Mouse (Mus musculus) right cerebral cortex, postnatal 4 days (tissue): ENCODE measurements around the gene Gab2.

Experiments
- DNase-seq: peaks from one replicate; pipeline ENCODE4 v3.0.0-alpha.2; 2022

The Gab2 gene

DNA sequence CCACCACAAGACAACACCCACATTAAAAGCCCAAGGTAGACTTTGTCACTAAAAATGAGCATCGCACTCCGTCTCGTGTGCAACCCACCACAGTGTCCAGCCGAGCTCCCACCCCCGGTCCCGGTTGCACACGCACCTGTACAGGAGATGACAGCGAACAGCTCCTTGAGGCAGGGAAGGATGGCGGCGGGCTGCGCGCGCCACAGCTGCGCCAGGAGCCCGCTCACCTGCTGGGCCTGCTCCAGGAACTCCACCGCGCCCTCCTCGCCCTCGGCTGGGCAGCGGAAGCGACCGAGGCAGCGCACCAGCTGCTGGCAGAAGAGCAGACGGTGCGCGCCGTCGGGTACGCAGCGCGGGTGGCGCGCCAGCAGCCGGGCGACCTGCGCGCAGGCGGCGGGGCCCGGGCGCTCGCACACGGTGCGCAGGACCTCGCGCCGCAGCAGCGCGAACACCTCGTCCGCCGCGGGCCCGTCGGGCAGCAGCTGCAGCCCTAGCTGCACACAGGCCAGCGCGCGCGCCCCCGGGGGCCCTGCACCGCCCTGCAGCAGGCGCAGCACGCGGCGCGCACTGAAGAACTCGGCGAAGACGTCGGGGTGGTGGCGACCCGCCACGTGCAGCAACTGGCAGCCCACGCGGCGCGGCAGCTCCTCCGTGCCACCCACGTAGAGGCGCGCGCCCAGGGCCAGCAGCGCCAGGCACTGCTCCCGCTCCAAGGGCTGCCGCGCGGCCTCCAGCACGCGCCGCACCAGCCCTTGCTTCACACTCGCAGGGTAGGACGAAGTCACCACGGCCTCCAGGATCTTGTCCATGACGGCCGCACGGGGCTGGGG, 244.0 kb downstream of the Gab2 start:
- peak; percentile 54 for DNase-seq

DNA sequence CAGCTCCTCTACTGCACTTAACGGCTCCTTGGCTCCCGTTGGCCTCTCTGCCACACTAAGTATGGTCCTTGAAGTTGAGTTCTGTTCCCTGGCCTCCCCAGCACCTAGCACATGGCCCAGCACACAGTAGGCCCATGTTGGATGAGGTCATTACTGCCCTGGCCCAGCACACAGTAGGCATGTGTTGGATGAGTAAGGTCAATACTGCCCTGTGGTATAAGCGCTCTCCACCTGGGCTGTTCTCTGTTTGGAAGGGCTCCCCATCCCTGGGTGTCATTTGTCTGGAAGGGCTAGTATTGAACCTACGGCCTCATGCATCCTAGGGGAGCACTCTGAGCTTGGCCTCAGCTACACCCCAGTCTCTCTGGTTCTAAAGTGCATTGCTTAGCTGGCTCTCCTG, 246.0 kb downstream of the Gab2 start:
- DNase-seq: no peak

- no peak for DNase-seq
Measured at GRCm38 (mm10) chr7:97328891-97329588, 247.7 kb downstream of the Gab2 start.

DNA sequence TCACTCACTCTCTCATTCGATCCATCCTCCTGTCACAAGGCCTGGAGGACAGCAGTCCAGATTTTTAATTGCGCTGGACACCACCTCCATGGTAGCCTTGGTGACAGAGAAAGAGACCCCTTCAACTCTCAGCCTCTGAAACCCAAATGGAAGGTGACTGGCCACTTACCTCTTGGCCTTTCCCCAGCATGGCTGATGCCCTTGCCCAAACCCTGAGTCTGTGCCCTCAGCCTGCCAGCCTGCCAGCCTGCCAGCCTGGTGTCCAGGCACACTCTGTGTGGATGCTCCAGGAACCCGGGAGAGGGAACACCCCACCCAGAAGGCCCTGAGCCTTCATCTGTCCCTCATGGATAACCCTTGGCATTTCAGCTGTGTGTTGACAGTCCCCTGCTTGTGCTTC, 248.3 kb downstream of the Gab2 start:
- no peak for DNase-seq

GRCm38 (mm10) chr7:97330931-97331645, 249.7 kb downstream of the Gab2 start:
- DNase-seq: no peak

DNA sequence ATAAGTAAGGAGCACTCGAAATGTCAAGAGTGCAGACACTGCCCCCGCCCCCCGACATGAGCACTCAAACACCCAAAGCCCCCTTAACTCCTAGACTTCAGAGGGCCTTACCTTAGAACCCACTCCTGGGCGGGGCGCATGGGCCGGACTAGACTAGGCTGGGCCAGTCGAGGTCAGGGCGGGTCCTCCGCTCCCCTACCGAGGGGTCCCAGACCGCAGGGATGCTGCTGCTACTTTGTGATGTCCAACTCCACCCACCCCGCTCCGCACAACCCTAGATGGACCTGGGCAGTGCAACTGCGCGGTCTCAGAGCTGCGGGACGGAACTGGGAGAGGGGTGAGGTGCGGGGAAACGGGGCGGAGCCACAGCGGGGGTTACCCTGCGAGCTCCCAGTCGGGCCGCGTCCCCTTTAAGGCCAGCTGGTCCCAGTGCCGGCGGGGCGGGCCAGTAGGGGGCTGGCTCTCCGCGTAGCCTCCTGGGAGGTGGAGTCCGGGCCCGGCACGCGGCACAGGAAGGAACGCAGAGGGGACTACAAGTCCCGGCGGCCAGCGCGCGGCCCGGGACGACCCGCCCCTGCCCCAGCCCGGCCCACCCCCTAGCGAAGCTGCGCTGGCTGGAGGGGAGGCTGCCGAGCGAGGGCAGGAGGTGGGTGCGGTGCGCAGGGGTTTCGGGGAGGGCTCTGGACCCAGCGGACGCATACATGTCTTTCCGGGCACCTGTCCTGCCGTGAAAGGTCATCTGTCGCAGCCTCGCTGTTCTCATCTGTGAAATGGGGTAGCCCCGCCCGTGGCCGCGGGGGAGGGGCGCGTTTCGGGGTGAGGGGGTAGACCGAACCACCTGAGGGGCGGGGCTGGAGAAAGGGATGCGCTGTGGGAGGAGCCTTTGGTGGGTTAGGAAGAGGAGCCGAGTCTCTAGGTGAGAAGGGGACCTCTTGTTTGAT, 250.6 kb downstream of the Gab2 start, which contains the start of the genes Usp35 and Kctd21:
Gene Usp35, minus strand, starts transcription at position 295 of the 941 bp plus-strand sequence.
Gene Kctd21, plus strand, starts transcription at position 602 of the 941 bp plus-strand sequence.
- peak; percentile 95 for DNase-seq

DNA sequence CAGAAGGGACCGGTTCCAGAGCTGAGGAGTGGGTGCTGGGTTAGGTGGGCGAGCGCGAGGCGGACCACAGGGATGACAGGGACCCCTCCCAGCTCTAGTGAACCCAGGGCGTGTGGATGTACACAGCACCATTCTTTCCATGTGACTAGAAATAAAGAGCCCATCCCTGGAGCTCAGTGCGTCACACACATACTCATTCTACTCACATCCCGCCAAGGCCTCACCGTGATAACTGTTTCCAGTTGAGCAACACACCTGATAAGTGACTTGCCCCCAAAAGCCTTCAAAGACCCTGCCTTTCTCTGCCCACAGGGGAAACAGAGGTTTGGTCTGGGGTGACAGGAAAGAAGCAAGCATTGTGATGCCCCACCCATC, 251.3 kb downstream of the Gab2 start:
- no peak for DNase-seq

DNA sequence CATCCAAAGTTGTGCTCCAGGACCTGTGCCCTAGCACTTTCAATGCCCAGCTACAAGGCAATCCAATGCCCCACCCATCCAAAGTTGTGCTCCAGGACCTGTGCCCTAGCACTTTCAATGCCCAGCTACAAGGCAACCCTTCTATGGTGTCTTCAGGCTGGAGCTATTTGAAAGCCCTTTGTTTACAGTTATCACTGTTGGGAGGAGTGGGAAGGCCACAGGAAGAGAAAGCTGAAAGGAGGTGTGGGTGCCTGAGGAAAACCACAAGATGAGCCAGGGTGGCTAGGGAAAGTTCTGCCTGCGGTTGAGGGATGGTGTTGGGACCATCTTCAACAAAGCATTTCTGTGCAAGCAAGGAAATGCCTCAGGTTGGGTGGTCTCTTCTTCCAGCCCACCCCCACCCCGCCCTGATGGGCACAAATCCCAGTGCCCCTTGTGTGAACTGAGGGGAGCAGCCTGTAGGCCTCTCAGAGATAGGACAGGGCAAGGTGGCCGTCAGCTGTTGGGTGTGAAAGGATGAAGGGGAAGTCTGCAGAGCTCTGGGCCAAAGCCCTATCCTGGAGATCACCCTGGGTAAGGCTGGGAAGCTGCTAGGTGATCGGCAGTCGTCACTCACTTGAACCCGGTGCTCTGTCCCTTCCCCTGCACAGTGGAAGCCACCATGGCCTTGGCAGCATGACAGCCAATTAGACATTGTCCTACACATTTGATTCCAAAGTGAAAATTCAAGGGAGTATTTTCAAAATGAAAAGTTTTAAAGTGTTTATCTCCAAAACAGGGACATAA, 251.9 kb downstream of the Gab2 start:
- no peak for DNase-seq

GRCm38 (mm10) chr7:97334406-97334805, 253.0 kb downstream of the Gab2 start:
- DNase-seq: no peak

GRCm38 (mm10) chr7:97336678-97337077, 255.3 kb downstream of the Gab2 start:
- no peak for DNase-seq

GRCm38 (mm10) chr7:97338593-97338992, 257.2 kb downstream of the Gab2 start:
- no peak for DNase-seq

GRCm38 (mm10) chr7:97339623-97340022, 258.2 kb downstream of the Gab2 start:
- no peak for DNase-seq

DNA sequence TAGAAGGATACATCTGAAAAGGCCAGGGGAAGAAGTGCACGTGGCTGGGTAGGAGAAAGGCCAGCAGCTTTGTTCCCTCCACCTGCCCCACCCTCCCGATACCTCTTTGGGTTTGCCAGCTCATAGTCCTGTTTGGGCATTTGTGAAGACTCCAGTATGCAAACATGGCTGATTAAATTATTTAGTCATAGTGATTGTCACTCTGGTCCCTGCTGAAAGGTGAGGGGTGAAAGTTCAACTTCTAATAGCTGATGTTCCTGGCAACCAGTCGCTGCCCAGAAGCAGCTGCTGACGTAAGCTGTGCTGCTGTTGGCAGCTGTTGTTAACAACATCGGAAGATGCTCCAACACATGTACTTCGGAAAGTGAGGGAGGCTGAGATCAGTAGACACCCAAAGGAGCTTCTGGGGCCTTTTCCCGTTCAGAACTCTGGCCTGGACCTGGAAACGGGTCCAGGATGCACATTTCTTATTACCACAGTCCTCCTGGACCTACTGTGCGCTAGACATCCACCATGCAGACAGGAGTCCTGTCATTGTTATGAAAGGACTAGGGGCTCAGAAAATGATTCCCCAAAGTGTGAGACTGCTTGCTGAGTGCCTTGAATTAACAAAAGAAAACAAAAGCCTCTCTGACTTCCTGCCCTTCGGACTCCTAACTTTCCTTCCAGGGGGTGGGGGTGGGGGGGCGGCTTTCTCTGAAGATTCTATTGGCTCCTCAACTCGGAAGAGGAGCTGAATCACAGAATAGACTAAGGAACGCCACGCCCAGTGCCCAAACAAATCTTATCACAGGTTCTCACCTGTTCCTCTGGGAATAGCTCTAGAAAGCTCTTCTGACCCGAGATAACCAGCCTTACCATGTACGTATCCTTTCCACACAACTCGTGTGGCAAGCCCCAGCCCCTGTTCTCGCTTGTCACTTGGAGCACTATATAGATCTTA, 259.8 kb downstream of the Gab2 start:
- no peak for DNase-seq

GRCm38 (mm10) chr7:97342961-97343360, 261.6 kb downstream of the Gab2 start:
- no peak for DNase-seq

DNA sequence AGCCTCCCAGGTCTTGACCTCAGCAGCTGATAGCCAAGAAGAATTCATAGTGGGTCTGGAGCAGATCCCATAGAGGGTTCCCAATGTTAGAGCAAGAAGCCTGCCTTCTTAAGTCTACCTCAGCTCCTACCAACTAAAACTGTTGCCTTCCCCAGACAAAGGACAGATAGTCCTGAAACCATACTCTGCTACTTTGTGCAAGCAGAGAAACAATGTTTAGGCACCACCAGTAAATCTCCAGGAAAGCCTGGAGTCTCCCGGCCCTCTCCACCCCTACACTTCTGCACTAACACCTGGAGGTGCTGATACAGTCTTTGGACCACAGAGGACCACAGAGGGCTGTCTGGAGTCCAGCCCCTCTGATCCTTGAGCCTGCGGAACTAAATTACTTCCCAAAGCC, 263.3 kb downstream of the Gab2 start:
- no peak for DNase-seq

GRCm38 (mm10) chr7:97345229-97345871, 264.0 kb downstream of the Gab2 start:
- DNase-seq: peak; percentile 48

DNA sequence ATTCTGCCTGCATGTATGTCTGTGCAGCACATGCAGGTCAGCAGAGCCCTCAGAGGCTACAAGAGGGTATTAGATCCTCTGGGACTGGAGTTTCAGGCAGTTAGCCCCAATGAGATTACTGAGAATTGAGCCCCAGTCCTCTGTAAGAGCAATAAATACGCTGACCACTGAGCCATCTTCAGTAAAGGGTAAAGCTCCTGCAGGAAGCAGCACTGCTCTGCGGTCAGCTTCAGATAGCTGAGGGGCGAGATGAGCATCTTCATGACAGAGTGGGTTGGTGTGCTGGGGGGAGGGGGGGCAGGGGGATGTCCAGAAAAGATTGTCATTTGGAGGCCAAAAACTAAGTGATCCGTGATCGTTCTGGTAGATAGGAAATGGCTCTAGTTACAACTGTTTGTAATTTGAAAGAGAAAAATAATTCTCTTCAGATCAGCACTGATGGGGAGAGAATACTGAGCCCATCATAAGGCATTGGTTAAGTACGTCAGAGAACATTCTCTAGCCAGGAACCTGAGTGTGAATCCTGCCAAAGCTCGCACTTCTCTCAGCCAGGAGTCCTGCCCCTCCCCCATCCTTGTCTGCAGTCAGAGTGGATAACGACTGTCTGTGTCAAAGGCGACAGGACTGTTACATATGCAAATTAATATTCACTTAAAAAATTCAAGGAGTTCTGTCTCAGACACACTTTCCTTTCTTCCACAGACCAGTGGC, 264.9 kb downstream of the Gab2 start:
- no peak for DNase-seq

DNA sequence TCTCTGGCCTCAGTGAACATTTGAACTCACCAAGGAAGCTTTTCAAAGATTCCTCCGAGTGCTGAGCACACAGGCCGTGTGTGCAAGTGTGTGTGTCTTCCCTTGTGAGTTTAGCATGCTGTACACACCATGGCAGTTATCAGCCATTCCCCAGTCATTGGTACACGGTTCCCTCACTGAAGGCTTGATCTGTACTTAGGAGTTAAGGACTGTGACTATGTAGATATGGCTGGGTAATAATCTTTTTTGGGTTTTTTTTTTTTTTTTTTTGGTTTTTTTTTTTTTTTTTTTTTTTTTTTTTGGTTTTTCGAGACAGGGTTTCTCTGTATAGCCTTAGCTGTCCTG, 265.4 kb downstream of the Gab2 start:
- DNase-seq: no peak

DNA sequence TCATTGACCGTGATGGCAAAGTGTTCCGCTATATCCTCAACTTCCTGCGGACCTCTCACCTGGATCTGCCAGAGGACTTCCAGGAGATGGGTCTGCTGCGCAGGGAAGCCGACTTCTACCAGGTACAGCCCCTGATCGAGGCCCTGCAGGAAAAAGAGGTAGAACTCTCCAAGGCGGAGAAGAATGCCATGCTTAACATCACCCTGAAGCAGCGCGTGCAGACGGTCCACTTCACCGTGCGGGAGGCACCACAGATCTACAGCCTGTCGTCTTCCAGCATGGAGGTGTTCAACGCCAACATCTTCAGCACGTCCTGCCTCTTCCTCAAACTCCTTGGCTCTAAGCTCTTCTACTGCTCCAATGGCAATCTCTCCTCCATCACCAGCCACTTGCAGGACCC, 266.1 kb downstream of the Gab2 start:
- no peak for DNase-seq
